Mouse (Mus musculus) forebrain, embryonic 16.5 days (tissue): ENCODE data around the gene Gm26602. TPM values are rescaled to one million over a fixed set of nuclear protein-coding genes. Genes with fewer than 3 reads are reported as not detected.

Source experiments
- ATAC-seq: fragments of 200-750 bp; cut with Nextera tagmentation; 2 replicates; pipeline ENCODE4 v1.8.0; 2017; ENCODE audit warnings: mild to moderate bottlenecking, moderate library complexity
- H3K27ac ChIP-seq: fragments of 300-500 bp; sonication (generic); 2 replicates; pipeline ENCODE4 v1.5.1; 2014; ENCODE audit warnings: low read length, control low read depth
- H3K27me3 ChIP-seq: fragments of 300-500 bp; sonication (generic); replicated peaks from 2 replicates; pipeline ENCODE4 v1.6.1; 2014; ENCODE audit warnings: low read length; ENCODE audit not compliant: control insufficient read depth, insufficient read depth
- H3K36me3 ChIP-seq: fragments of 300-500 bp; sonication (generic); 2 replicates; pipeline ENCODE4 v1.6.1; 2014; ENCODE audit not compliant: control insufficient read depth, insufficient read depth
- H3K4me1 ChIP-seq: fragments of 300-500 bp; sonication (generic); replicated peaks from 2 replicates; pipeline ENCODE4 v1.6.1; 2014; ENCODE audit warnings: low read length; ENCODE audit not compliant: control insufficient read depth, insufficient read depth
- H3K4me2 ChIP-seq: fragments of 300-500 bp; sonication (generic); 2 replicates; pipeline ENCODE4 v1.6.1; 2014; ENCODE audit warnings: mild to moderate bottlenecking, low read length, control low read depth
- H3K4me3 ChIP-seq: fragments of 300-500 bp; sonication (generic); replicated peaks from 2 replicates; pipeline ENCODE4 v1.5.1; 2014; ENCODE audit warnings: mild to moderate bottlenecking, low read length, control low read depth
- H3K9ac ChIP-seq: fragments of 300-500 bp; sonication (generic); replicated peaks from 2 replicates; pipeline ENCODE4 v1.6.1; 2014; ENCODE audit warnings: low read depth, low read length, control low read depth
- H3K9me3 ChIP-seq: fragments of 300-500 bp; sonication (generic); 2 replicates; pipeline ENCODE4 v1.6.1; 2016; ENCODE audit warnings: low read length; ENCODE audit not compliant: control insufficient read depth
- WGBS: fragments of 180-500 bp; shearing (Covaris S2); extraction: QIAGEN DNeasy Blood & Tissue Kit; methylation state at CpG from one replicate; pipeline ENCODE4 v1.1.7; 2014; 5-methylcytosine and 5-hydroxymethylcytosine counted together
- polyA plus RNA-seq: library from polyadenylated mRNA; unstranded; fragments of >200 nt; fragmentation: Nextera tagmentation; extraction: Ambion mirVana; gene quantifications from 2 replicates; pipeline ENCODE4 v1.2.1, GENCODE M21; 2015

The Gm26602 gene
- polyA plus RNA-seq, 1 experiment from 2014 or later: 36.3 TPM

DNA sequence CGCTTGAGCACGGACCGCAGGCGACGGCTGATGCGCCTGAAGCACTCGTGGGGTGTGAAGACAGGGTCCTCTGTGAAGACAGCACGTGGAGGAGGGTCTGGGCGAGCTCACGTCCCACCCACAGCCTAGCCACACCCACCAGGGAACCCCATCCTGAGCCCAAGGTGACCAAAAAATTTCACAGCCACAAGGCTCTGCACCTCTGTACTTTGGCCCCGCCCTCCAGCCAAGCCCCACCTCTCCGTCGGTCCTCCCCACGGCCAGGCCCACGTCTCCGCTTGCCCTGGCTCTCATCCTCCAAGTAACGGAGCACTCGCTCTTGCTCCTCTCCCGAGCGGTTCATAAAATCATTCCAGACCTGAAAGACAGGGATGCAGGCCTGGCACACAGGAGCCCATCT lies 1.8 kb downstream of the Gm26602 start:
- Histone ChIP-seq H3K9ac (no peak overlapping the region), H3K4me3 (no peak overlapping the region), H3K4me2 (no peak overlapping the region), H3K4me1 (peaks cover 39% of the 10 kb centered on the region), H3K27ac (no peak overlapping the region), H3K27me3 (peaks cover under 1% of the 10 kb centered on the region), H3K36me3 (0 out of 2 replicates have a peak, but pooled peaks cover 2% of the 10 kb centered on the region), H3K9me3 (no peaks in the 10 kb centered on the region)
- no peak for ATAC-seq
- WGBS: 69% methylated on average over 20 of the region's 20 CpGs

DNA sequence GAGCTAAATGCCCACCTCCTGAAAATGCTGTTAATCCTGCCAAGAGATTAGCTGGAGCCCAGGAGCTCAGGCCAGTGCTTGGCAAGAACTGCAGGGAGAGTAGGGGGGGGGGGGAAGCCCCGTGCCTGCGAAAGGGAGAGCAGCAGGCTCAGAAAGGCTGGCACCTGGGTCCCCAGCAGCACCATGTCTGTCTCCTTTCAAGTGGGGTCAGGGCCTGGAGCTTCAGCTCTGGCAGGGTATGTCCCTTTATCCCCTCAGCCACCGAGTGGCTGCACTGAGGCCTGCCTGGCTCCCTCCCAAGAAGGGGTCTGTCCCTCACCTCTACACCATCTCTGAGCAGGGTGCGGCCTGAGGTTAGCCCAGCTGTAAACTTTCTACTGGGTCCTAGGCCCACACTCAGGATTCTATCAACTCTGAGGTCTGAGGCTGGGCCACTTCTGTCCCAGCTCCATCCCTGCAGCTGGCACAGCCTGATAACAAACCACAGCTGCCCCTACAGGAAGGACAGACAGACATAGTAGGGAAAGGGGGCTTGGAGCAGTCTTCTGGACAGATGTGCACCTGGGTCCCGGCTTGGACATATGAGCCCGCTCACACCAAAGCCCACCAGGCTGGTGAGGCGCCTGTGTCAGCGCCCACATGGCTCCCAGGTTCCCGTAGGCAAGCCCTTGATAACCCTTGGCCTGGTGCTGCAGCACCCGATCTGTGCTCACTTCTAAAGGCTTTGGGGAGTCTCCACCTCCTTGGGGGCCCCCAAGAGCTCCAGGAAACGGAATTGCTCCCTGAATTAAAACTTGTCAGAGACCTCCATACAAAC lies 3.7 kb downstream of the Gm26602 start:
- Histone ChIP-seq H3K9me3 (no peaks in the 10 kb centered on the region), H3K27ac (no peak overlapping the region), H3K9ac (no peak overlapping the region), H3K36me3 (0 out of 2 replicates have a peak, but pooled peaks cover 2% of the 10 kb centered on the region), H3K4me2 (no peak overlapping the region), H3K4me3 (no peak overlapping the region), H3K27me3 (peaks cover 20% of the 10 kb centered on the region), H3K4me1 (peaks cover 38% of the 10 kb centered on the region)
- WGBS: 55% methylated on average over 11 of the region's 11 CpGs
- no peak for ATAC-seq

DNA sequence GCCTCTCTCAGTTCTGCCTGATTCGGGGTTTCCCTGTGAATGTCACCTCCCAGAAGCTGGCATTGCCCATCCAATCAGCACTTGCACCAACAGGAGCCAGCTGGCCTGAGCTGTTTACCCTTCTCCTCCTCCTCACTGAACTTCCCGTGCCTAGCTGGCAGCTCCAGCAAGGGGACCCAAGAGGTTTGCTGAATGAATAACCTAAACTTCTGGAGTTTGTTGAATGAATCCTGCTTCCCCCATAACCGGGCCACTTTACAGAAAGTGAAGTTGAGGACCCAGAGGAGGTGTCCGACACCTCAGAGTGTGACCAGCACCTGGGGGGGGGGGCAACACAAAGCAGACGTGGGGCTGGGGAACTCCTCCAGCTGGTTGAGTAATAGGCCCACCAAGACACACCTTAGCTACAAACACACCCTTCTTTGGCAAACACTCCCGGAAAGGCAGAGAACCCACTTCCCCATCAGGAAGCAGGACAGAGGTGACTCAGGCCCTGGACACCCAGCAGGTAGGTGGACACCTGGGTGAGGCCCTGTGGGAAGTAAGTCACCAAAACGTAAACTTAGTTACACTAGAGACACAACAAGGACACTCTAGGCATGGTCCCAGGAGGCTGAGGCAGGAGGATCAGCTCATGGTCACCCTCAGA lies 4.4 kb downstream of the Gm26602 start:
- Histone ChIP-seq H3K9me3 (no peaks in the 10 kb centered on the region), H3K27ac (no peak overlapping the region)
- 66% methylated on average over 7 of the region's 7 CpGs for WGBS

DNA sequence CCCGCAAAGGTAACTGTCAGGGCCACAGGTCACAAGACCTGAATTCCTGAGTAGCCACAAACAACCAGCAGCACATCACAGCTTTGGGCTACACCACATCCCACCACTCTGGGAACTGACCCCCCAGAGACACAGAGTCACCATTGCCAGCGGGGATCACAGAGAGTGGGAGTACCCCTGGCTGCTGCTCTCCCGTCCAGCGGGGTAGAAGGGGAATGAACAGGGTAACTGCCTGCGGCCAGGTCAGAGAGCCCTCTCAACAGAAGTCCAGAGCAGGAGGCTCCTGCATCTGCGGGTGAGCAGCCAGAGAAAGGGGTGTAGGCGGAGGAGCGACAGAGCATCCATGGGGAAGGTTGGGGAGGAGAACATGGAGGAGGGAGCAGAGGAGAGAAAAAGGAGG lies 5.4 kb downstream of the Gm26602 start:
- ATAC-seq: no peak
- Histone ChIP-seq H3K27ac (peak overlapping the region; percentile 80; the same call in 1 of the 2 replicates), H3K4me1 (peaks cover 36% of the 10 kb centered on the region), H3K9ac (peak overlapping the region; percentile 98), H3K27me3 (peaks cover 37% of the 10 kb centered on the region), H3K4me2 (peak overlapping the region; percentile 97), H3K4me3 (peak overlapping the region; percentile 91), H3K9me3 (no peaks in the 10 kb centered on the region), H3K36me3 (0 out of 2 replicates have a peak, but pooled peaks cover 2% of the 10 kb centered on the region)
- 4% methylated on average over 8 of the region's 8 CpGs for WGBS

More for the DNA sequence above, 4.4 kb downstream of the Gm26602 start:
- H3K27me3 ChIP-seq: peaks cover 27% of the 10 kb centered on the region
- no peak overlapping the region for H3K4me2 ChIP-seq
- H3K4me1 ChIP-seq: peaks cover 31% of the 10 kb centered on the region
- 0 out of 2 replicates have a peak, but pooled peaks cover 2% of the 10 kb centered on the region for H3K36me3 ChIP-seq
- ATAC-seq: no peak
- no peak overlapping the region for H3K4me3 ChIP-seq
- no peak overlapping the region for H3K9ac ChIP-seq

DNA sequence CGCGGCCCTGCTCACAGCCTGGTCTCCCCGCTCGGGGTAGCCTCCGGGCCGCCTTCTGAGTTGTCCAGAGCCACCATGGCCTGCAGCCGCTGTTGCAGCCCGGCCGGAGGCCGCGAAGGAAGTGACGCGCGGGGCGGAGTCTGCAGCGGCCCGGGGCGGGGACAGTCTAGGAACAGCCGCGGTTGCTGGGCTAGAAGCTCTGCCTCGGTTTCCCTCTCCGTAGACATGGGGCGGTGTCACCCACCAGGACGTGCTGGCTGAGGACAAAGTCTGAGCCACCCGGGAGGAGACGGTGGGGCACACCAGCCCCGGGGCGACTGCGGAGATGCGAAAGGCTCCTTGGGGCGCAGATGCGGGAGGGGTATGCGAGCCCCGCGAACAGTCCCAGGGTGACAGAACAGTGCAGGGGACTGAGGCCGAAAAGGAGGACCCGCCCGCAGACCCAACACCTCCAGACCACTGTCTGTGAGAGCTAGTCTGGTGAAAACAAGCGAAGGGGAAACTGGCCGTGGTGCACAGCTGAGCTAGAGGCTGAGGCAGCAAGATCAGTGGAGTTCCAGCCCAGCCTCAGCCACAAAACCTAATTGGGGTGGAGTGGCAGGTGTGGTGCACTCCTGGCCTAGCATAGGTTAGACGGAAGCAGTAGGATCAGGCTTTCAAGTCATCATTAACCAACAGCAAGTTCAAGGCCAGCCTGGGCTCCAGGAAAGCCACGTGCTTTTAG lies 6.3 kb downstream of the Gm26602 start, which contains the start of gene Kiss1r:
Kiss1r (plus strand) TSS at position 164 of the 724 bp plus-strand sequence.
- Histone ChIP-seq H3K27me3 (peaks cover 46% of the 10 kb centered on the region), H3K4me2 (peak within 1 kb of the TSS; percentile 97), H3K27ac (peak within 1 kb of the TSS; percentile 80), H3K4me1 (peaks cover 44% of the 10 kb centered on the region), H3K9ac (peak within 1 kb of the TSS; percentile 98), H3K36me3 (0 out of 2 replicates have a peak, but pooled peaks cover 2% of the 10 kb centered on the region), H3K9me3 (no peaks in the 10 kb centered on the region), H3K4me3 (peak within 1 kb of the TSS; percentile 91)
- WGBS: 2% methylated on average over 42 of the region's 42 CpGs
- peak; percentile 89 for ATAC-seq

DNA sequence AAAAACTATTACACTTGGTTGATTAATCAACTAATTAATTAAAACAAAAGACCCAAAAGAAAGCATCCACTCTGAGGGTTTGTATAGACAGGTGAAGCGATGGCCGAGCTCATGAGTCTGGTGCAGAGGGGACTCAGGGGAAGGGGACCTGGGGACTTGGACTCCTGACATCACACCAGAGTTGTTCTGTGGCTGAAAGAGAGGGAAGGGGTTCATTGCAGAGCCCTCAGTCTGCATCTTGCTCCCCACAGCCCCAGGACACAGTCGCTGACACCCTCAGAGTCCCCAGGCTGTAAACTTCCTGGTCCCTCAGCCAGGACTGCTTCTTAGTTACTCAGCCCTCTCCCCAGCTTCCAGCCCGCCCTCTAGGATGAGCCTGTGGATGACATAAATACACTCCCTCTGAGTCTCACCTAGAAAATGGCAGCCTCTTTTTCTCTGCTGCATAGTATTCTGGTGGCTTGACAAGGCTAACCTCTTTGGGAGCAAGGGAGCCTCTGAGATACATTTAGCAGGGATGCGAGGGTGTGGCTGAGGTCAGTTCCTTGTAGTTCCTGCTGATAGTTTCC lies 7.0 kb downstream of the Gm26602 start:
- ATAC-seq: no peak
- peaks cover 44% of the 10 kb centered on the region for H3K4me1 ChIP-seq
- peak overlapping the region; percentile 98 for H3K9ac ChIP-seq
- no peaks in the 10 kb centered on the region for H3K9me3 ChIP-seq
- 41% methylated on average over 5 of the region's 5 CpGs for WGBS
- no peak overlapping the region for H3K27ac ChIP-seq
- peak overlapping the region; percentile 91 for H3K4me3 ChIP-seq
- H3K27me3 ChIP-seq: peaks cover 52% of the 10 kb centered on the region
- peak overlapping the region; percentile 97 for H3K4me2 ChIP-seq
- 0 out of 2 replicates have a peak, but pooled peaks cover 2% of the 10 kb centered on the region for H3K36me3 ChIP-seq

DNA sequence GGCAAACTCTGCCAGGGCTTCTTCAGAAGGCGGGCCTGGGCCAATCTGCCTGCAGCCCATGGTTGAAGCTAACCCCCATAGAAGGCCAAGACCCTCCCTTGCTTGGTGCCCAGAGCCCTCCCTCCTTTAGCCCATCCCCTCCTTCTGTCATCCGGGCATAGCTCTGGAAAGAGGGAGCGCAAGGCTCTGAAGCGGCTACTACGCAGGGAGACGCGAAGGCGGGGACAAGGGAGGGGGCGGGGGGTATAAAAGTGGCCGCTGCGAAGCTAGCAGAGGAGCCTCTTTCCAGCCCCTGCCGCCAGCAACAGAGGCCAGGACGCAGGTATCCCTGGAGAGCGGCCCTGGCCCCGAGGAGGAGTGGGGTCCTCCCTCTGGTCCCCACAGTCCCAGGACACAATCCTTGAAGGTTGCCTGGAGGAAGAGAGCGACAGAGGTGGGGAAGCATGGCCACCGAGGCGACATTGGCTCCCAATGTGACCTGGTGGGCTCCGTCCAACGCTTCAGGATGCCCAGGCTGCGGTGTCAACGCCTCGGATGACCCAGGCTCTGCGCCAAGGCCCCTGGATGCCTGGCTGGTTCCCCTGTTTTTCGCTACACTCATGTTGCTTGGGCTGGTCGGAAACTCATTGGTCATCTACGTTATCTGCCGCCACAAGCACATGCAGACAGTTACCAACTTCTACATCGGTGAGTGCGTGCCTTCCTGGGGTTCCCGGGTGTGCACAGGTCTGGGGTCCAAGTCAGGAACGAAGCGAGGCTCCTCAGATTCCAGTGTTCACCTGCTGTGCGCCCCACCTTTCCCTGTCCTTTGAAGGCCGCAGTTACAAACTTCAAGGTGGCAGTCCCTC lies 7.8 kb downstream of the Gm26602 start:
- WGBS: 4% methylated on average over 34 of the region's 35 CpGs
- Histone ChIP-seq H3K9me3 (no peaks in the 10 kb centered on the region), H3K4me2 (no peak overlapping the region), H3K9ac (no peak overlapping the region), H3K4me1 (peaks cover 44% of the 10 kb centered on the region), H3K4me3 (no peak overlapping the region), H3K27ac (no peak overlapping the region), H3K27me3 (peaks cover 61% of the 10 kb centered on the region), H3K36me3 (no peaks in the 10 kb centered on the region)
- ATAC-seq: no peak

DNA sequence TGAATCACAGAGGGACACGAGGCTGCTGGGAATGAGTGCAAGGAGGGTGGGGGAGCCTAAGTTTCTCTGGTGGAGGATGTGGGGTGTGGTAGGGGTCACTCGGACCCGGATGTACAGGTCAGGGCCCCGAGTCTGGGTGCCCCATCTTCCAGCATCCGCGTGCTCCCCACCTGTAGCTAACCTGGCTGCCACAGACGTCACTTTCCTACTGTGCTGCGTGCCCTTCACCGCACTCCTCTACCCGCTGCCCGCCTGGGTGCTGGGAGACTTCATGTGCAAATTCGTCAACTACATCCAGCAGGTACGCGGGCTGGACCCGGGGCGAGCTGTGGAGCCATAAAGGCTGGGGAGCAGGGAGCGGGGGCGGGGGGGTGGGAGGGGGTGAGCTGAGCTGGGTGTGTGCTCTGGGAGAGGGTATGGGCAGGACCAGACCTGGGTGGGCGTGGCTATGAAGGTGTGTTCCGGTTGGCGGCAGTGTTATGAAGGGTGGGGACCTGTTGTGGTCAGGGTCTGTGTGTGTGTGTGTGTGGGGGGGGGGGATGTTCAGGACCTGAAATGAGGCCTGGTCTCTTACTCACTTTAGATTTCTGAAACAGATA lies 8.7 kb downstream of the Gm26602 start:
- H3K27ac ChIP-seq: no peak overlapping the region
- ATAC-seq: no peak
- peaks cover 38% of the 10 kb centered on the region for H3K4me1 ChIP-seq
- WGBS: 4% methylated on average over 21 of the region's 21 CpGs
- H3K4me3 ChIP-seq: no peak overlapping the region
- no peak overlapping the region for H3K4me2 ChIP-seq
- no peaks in the 10 kb centered on the region for H3K9me3 ChIP-seq
- peaks cover 61% of the 10 kb centered on the region for H3K27me3 ChIP-seq
- H3K36me3 ChIP-seq: no peaks in the 10 kb centered on the region
- H3K9ac ChIP-seq: no peak overlapping the region
